ENCODE assay signal across 8 mouse cellular contexts in the genomic region with DNA sequence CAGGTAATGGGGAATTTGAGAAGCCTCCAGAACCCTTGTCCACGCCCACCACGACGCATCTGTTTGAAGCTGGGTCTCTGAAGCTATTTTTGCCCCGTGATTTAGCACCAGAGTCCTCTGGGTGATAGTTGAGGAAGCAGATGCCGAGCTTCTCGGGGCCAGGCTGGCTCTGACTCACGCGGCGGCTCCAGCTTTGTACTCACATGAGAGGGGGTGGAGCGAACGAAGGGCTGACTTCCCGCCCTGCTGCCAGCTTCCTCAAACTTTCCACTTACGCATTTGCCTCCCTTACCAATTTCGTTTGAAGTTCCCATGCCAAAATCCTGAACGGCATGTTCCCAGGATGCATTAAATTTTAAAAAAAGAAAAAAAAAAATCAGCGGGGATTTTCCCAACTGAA.
DNase-seq lines count a peak whose midpoint lies in the region; ATAC-seq and TF ChIP-seq lines count a peak whose summit lies in the region.

No protein-coding gene starts in this region.

- ATAC-seq in common myeloid progenitor, adult 5-6 weeks (replicated peaks; ENCODE audit: low read depth, poor library complexity, severe bottlenecking): peak; percentile 96
- ATAC-seq in hindbrain, postnatal 0 days: no peak

- no peak for TF ChIP-seq CTCF in hindbrain, postnatal 0 days (IDR thresholded peaks at IDR 0.05; ENCODE audit: low read depth)

- peak overlapping the region; percentile 64 for H3K4me2 ChIP-seq in hindbrain, postnatal 0 days (ENCODE audit: low read depth, low read length)

- H3K9me3 ChIP-seq in hindbrain, postnatal 0 days (ENCODE audit: low read length): no peaks in the 10 kb centered on the region
- no peaks in the 10 kb centered on the region for H3K9me3 ChIP-seq in limb, embryonic 10.5 days (replicated peaks)
- H3K9me3 ChIP-seq in midbrain, embryonic 10.5 days (replicated peaks): no peaks in the 10 kb centered on the region

- WGBS in hindbrain, postnatal 0 days: 1% methylated on average over 16 of the region's 16 CpGs
- WGBS in limb, embryonic 10.5 days: under 1% methylated on average over 16 of the region's 16 CpGs
- 2% methylated on average over 16 of the region's 16 CpGs for WGBS in midbrain, embryonic 10.5 days

- H3K27ac ChIP-seq in hindbrain, postnatal 0 days: no peak overlapping the region
- H3K27ac ChIP-seq in limb, embryonic 10.5 days: peak overlapping the region; percentile 81
- peak overlapping the region; percentile 72 for H3K27ac ChIP-seq in midbrain, embryonic 10.5 days (replicated peaks)

- DNase-seq in MN1 (ENCODE audit: low spot score): peak; percentile 44
- peak; percentile 54 for DNase-seq in gastrocnemius, postnatal 10 days
- peak; percentile 61 for DNase-seq in hindbrain, postnatal 0 days (ENCODE audit: low spot score)
- DNase-seq in limb, embryonic 10.5 days (ENCODE audit: low spot score): peak; percentile 83
- peak; percentile 76 for DNase-seq in midbrain, embryonic 10.5 days (ENCODE audit: low spot score)
- peak; percentile 32 to 49 for DNase-seq in right cerebral cortex, postnatal 36 days (ENCODE audit: low spot score in 2 of 2)
- DNase-seq in urinary bladder, postnatal 36 days (ENCODE audit: low spot score in 2 of 2): peak; percentile 73 to 87

- peak overlapping the region; percentile 26 for H3K4me3 ChIP-seq in hindbrain, postnatal 0 days (ENCODE audit: low read length)
- H3K4me3 ChIP-seq in limb, embryonic 10.5 days: peak overlapping the region; percentile 39
- peak overlapping the region; percentile 46 for H3K4me3 ChIP-seq in midbrain, embryonic 10.5 days

- no peaks in the 10 kb centered on the region for H3K4me1 ChIP-seq in hindbrain, postnatal 0 days (ENCODE audit: insufficient read depth, low read length)
- H3K4me1 ChIP-seq in limb, embryonic 10.5 days: peaks cover 54% of the 10 kb centered on the region
- peaks cover 18% of the 10 kb centered on the region for H3K4me1 ChIP-seq in midbrain, embryonic 10.5 days

- H3K9ac ChIP-seq in hindbrain, postnatal 0 days (replicated peaks; ENCODE audit: low read length): 0 out of 2 replicates have a peak overlapping the region, but pooled peaks have one; percentile 35

- no peaks in the 10 kb centered on the region for H3K27me3 ChIP-seq in hindbrain, postnatal 0 days (ENCODE audit: insufficient read depth, low read length)
- H3K27me3 ChIP-seq in limb, embryonic 10.5 days (ENCODE audit: low read depth, poor library complexity, severe bottlenecking): peaks cover 3% of the 10 kb centered on the region; the same call in 1 of the 2 replicates
- peaks cover 27% of the 10 kb centered on the region for H3K27me3 ChIP-seq in midbrain, embryonic 10.5 days (ENCODE audit: low read depth, poor library complexity, severe bottlenecking)

- H3K36me3 ChIP-seq in hindbrain, postnatal 0 days (ENCODE audit: insufficient read depth, low read length): no peaks in the 10 kb centered on the region
- H3K36me3 ChIP-seq in limb, embryonic 10.5 days: no peaks in the 10 kb centered on the region
- H3K36me3 ChIP-seq in midbrain, embryonic 10.5 days: no peaks in the 10 kb centered on the region
